Mouse (Mus musculus) forebrain, embryonic 10.5 days (tissue): Measurements from ENCODE around the gene Serpinb9d. TPM values are rescaled to one million over a fixed set of nuclear protein-coding genes. Genes with fewer than 3 reads are reported as not detected.
"Not testable (repeated sequence)": the region's sequence is repeated elsewhere in the genome, so short reads cannot be mapped to it uniquely, and the experiment has no call there.

ENCODE experiments used
- DNase-seq: peaks from one replicate; pipeline ENCODE4 v3.0.0-alpha.2; 2017; ENCODE audit warnings: low spot score; ENCODE audit errors: extremely low spot score
- H3K27ac ChIP-seq: fragments of 300-500 bp; sonication (generic); 2 replicates; pipeline ENCODE4 v1.5.1; 2016; ENCODE audit warnings: mild to moderate bottlenecking
- H3K27me3 ChIP-seq: fragments of 300-500 bp; sonication (generic); 2 replicates; pipeline ENCODE4 v1.6.1; 2016; ENCODE audit warnings: mild to moderate bottlenecking; ENCODE audit not compliant: poor library complexity, severe bottlenecking
- H3K36me3 ChIP-seq: fragments of 300-500 bp; sonication (generic); replicated peaks from 2 replicates; pipeline ENCODE4 v1.6.1; 2016; ENCODE audit warnings: mild to moderate bottlenecking, moderate library complexity
- H3K4me1 ChIP-seq: fragments of 300-500 bp; sonication (generic); 2 replicates; pipeline ENCODE4 v1.6.1; 2016
- H3K4me3 ChIP-seq: fragments of 300-500 bp; sonication (generic); 2 replicates; pipeline ENCODE4 v1.5.1; 2016; ENCODE audit warnings: mild to moderate bottlenecking, moderate library complexity
- H3K9me3 ChIP-seq: fragments of 300-500 bp; sonication (generic); 2 replicates; pipeline ENCODE4 v1.6.1; 2016; ENCODE audit warnings: mild to moderate bottlenecking, moderate library complexity
- WGBS: fragments of 180-500 bp; shearing (Covaris S2); methylation state at CpG from one replicate; pipeline ENCODE4 v1.1.7; 2016; 5-methylcytosine and 5-hydroxymethylcytosine counted together
- polyA plus RNA-seq: library from polyadenylated mRNA; unstranded; fragments of >200 nt; fragmentation: Nextera tagmentation; extraction: Ambion mirVana; gene quantifications from 2 replicates; pipeline ENCODE4 v1.2.1, GENCODE M21; 2016

The Serpinb9d gene
- polyA plus RNA-seq = not detected in 2 replicates

DNA sequence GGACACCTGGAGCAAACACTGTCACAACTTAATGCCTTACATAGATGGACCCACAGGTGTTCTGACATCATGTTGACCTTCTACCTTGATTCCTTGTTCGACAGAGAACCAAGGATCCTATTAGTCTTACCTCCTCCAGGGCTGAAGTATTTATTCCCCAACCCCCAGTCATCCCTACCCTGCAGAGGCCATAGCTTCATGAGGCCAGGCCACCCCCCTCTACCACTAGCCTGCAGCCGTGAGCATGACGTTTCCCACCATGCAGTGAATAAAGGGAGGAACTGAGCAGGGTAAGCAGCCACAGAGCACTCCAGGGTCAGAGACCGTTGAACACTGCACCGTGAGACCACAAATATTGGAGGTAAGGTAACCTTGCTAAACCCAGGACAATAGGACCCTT is at the start of gene Serpinb9d:
Gene Serpinb9d, plus strand, starts transcription at position 301 of the 400 bp plus-strand sequence.
- peaks cover 6% of the 10 kb centered on the region for H3K9me3 ChIP-seq
- H3K27me3 ChIP-seq = no peaks in the 10 kb centered on the region
- WGBS = 83% methylated on average over 5 of the region's 5 CpGs
- no peak within 1 kb of the TSS for H3K27ac ChIP-seq
- H3K36me3 ChIP-seq = no peaks in the 10 kb centered on the region
- no peak within 1 kb of the TSS for H3K4me3 ChIP-seq
- H3K4me1 ChIP-seq = no peaks in the 10 kb centered on the region
- DNase-seq = no peak

DNA sequence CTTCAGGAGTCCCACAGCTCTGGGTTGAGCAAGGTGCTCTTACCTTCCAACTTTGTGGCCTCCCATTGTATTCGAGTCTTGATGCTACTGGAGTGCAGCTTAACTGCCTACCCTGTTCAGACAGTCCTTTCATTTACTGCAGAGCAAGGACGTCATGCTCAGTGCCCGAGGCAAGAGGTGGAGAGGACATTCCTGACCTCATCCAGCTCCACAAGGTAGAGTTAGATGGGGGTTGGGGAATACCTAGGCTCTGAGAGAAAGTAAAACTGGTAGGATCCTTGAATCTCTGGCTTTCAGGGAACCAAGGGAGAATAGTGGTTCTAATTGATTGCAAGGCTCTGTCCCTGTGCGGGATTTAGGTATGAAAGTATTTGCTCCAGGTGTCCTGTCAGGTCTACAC is 33.1 kb upstream of the Serpinb9d start, which contains the start of gene Serpinb9c:
Gene Serpinb9c, minus strand, starts transcription at position 101 of the 400 bp plus-strand sequence.
- Histone ChIP-seq H3K4me3 (no peak within 1 kb of the TSS), H3K36me3 (no peaks in the 10 kb centered on the region), H3K27me3 (no peaks in the 10 kb centered on the region), H3K27ac (no peak within 1 kb of the TSS), H3K4me1 (no peaks in the 10 kb centered on the region), H3K9me3 (peaks cover 20% of the 10 kb centered on the region)
- no peak for DNase-seq
- 80% methylated on average over 4 of the region's 4 CpGs for WGBS

DNA sequence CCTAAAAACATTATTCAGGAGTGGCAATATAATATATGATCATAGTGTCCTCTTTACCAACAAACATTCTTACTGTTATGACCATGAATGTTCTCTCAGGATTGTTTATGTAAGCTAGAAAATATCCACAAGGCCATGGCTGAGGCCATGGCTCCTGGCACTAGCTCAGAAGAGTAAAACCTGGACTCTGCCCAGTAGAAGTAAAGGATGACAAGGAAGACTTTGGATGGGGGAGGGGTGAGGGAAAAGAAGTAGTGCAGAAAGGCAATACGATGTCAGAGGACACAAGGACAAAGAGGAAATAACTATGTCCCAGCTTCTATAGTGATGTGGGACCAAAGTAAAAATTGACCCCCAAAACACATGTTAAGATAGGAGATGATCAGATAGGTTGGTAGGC is 2.3 kb upstream of the Serpinb9d start:
- H3K27me3 ChIP-seq, H3K36me3 ChIP-seq, DNase-seq, H3K4me3 ChIP-seq, H3K4me1 ChIP-seq, H3K9me3 ChIP-seq, H3K27ac ChIP-seq: not testable (repeated sequence)
- WGBS = 89% methylated on average over 1 of the region's 1 CpGs

DNA sequence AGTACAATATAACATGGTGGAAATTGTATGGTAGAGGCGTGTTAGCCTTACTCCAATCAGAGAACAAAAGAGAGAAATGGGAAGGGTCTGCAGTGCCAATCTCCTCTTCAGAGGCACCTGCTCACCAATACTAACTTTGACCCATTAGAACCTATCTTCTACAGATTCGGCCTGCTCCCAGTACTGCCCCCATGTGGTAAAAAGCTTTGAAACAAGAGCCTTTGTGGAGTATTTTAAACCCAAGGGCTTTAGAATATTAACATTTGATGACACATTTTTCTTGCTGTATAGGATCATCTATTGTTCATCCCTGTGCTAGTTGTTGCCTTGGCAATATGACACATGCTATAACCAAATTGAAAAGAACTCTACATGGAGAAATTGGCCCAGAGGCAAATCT is 7.0 kb downstream of the Serpinb9d start:
- Histone ChIP-seq H3K4me3 (no peak overlapping the region), H3K4me1 (no peaks in the 10 kb centered on the region), H3K27ac (no peak overlapping the region), H3K36me3 (no peaks in the 10 kb centered on the region), H3K9me3 (peaks cover 2% of the 10 kb centered on the region), H3K27me3 (no peaks in the 10 kb centered on the region)
- DNase-seq = no peak
- WGBS = 60% methylated on average over 2 of the region's 2 CpGs

DNA sequence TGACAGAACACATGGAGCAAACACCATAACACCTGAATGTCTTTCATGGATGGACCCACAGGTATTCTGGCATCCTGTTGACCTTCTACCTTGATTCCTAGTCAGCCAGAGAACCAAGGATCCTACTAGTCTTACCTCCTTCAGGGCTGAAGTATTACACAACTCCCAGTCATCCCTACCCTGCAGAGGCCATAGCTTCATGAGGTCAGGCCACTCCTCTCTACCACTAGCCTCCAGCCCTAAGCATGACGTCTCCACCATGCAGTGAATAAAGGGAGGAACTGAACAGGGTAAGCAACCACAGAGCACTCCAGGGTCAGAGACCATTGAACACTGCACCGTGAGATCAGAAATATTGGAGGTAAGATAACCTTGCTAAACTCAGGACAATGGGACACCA is 56.6 kb downstream of the Serpinb9d start, which contains the start of gene Serpinb9e:
Gene Serpinb9e, plus strand, starts transcription at position 301 of the 400 bp plus-strand sequence.
- H3K4me1 ChIP-seq, H3K27ac ChIP-seq, DNase-seq, H3K4me3 ChIP-seq, H3K36me3 ChIP-seq, H3K27me3 ChIP-seq: not testable (repeated sequence)
- WGBS = 80% methylated on average over 2 of the region's 2 CpGs
- H3K9me3 ChIP-seq = peaks cover 27% of the 10 kb centered on the region

Other genes with a start within 250 kb of the Serpinb9d start
- 0.44 and 0.71 TPM in 2 replicates for gene Serpinb6b, start 227.8 kb upstream of the Serpinb9d start, polyA plus RNA-seq
- 0.42 and 0.64 TPM in 2 replicates for gene Serpinb9, start 189.7 kb upstream of the Serpinb9d start, polyA plus RNA-seq
- not detected in 2 replicates for gene Serpinb9b, start 165.5 kb upstream of the Serpinb9d start, polyA plus RNA-seq
- not detected in 2 replicates for gene Serpinb1b, start 114.4 kb upstream of the Serpinb9d start, polyA plus RNA-seq
- not detected in 2 replicates for gene Serpinb9c, start 33.2 kb upstream of the Serpinb9d start, polyA plus RNA-seq
- not detected in 2 replicates for gene Serpinb9e, start 56.7 kb downstream of the Serpinb9d start, polyA plus RNA-seq
- not detected in 2 replicates for gene Serpinb9f, start 131.1 kb downstream of the Serpinb9d start, polyA plus RNA-seq
- gene Gm11397, start 202.8 kb downstream of the Serpinb9d start, polyA plus RNA-seq = not detected in 2 replicates